Mouse (Mus musculus) embryonic stem cell, embryonic (primary cell): Measurements from ENCODE around the gene Cep63.

Source experiments
- CTCF ChIA-PET, 4 experiments: fragments of 300-600 bp in 2 of 4; fragments of 350-600 bp in 2 of 4; sonication (Branson Sonifier 250); formaldehyde crosslinking; loops; one replicate each; lab custom pipeline; 2022; ENCODE audit warnings: inconsistent platforms in 2 of 4; lab: Charles Lee
- POLR2A ChIA-PET, 4 experiments: fragments of 300-600 bp in 2 of 4; fragments of 350-600 bp in 2 of 4; sonication (Branson Sonifier 250); formaldehyde crosslinking; loops; one replicate each; lab custom pipeline; 2022; ENCODE audit warnings: antibody characterized with exemption in 4 of 4, inconsistent platforms in 1 of 4; lab: Charles Lee

Gene Cep63

DNA sequence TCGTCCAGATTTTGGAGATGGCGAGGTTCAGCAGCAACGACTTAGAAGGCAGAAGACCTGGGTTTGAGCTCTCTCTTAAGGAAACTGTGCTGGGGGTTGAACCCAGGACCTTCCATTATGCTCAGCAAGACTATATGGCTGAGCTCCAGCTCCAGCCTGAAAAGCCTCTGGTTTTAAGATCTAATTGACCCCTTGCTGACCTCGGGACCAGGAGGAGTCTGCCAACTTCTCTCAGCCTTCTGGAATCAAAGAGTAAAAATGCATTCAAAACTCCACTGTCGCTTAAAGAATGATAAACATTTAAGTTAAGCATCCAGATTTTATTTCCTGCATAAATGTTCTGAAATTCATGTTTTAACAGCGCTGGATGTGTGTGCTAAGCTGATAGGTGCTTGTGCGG lies 12.6 kb upstream of the Cep63 start:
- POLR2A ChIA-PET: interaction anchor here in 3 of 4 experiments (0.6 to 18.9 kb wide), 19 partner anchors 10 to 154 kb away, joined by 3 to 325 read pairs (median 5); partner anchors contain the start of genes Anapc13 (in 2 of the 3), Cep63 (in 2 of the 3) and Amotl2 (in 1 of the 3)
- CTCF ChIA-PET: interaction anchor here (0.7 to 4.2 kb wide), 19 partner anchors 14 to 753 kb away, joined by 3 to 28 read pairs (median 4); no protein-coding TSS in a partner anchor

DNA sequence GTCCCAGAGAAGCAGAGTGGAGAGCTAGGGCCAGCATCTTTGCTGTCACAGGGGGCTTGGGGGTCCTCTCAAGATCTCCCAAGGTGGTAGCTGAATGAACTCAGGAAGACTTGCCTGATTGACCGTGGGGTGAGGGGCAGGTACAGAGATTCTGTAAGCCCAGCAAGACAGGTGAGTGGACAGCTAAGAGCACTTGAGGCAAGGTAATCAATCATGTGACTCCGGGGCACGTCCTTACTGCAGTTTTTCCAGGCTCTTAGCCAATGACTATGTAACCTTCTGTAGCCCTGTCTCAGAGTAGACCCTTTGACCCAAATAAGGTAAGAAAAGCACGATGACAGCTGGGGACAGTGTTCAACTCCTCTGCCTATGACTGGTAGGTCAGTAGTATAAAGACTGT lies 10.8 kb upstream of the Cep63 start:
- CTCF ChIA-PET: interaction anchor here (0.6 to 4.2 kb wide), 59 partner anchors 9 to 666 kb away, joined by 3 to 28 read pairs (median 5); partner anchors contain the start of genes Anapc13 (in 2 of the 4) and Cep63 (in 2 of the 4)
- POLR2A ChIA-PET: interaction anchor here (0.7 to 18.9 kb wide), 47 partner anchors 8 to 284 kb away, joined by 3 to 325 read pairs (median 6); partner anchors contain the start of genes Anapc13 (in 3 of the 4), Cep63 (in 3 of the 4) and Amotl2 (in 1 of the 4)

- POLR2A ChIA-PET: interaction anchor here (0.7 to 18.9 kb wide), 49 partner anchors 9 to 285 kb away, joined by 3 to 325 read pairs (median 6); partner anchors contain the start of genes Anapc13 (in 3 of the 4), Cep63 (in 3 of the 4) and Amotl2 (in 1 of the 4)
- CTCF ChIA-PET: interaction anchor here (0.6 to 4.2 kb wide), 62 partner anchors 9 to 666 kb away, joined by 3 to 28 read pairs (median 4); partner anchors contain the start of genes Anapc13 (in 2 of the 4) and Cep63 (in 2 of the 4)
Observed at GRCm38 (mm10) chr9:102636553-102636952, 10.2 kb upstream of the Cep63 start.

DNA sequence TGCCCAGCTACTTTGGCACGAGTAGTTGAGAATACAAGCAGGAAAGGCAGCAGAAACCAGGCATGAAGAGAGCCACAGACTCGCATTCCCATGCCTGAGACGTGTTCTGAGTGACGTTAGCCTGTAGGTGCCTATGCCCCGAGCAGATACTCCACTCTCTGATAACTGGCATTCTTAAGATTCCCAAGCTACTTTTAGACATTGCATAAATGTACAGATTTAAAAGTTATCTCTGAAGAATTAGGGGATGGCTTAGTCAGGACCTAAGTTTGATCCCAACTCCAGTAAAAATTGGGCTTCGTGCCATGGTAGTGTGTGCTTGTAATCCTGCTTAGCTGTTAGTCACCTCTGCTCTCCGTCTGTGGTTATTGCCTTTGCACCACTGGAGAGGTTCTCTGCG lies 8.1 kb upstream of the Cep63 start:
- POLR2A ChIA-PET: interaction anchor here in 3 of 4 experiments (0.6 to 18.9 kb wide), 8 partner anchors 8 to 233 kb away, joined by 3 to 325 read pairs (median 4); partner anchors contain the start of genes Amotl2 (in 1 of the 3), Anapc13 (in 1 of the 3) and Cep63 (in 1 of the 3)
- CTCF ChIA-PET: interaction anchor here in 2 of 4 experiments (0.7 to 3.6 kb wide), 4 partner anchors 145 to 233 kb away, joined by 4 to 24 read pairs (median 10); no protein-coding TSS in a partner anchor

- POLR2A ChIA-PET: interaction anchor here (0.6 to 18.9 kb wide), 21 partner anchors 10 to 245 kb away, joined by 3 to 325 read pairs (median 3); partner anchors contain the start of gene Amotl2 (in 1 of the 4)
- CTCF ChIA-PET: interaction anchor here (0.6 to 1.9 kb wide), 45 partner anchors 8 to 459 kb away, joined by 3 to 17 read pairs (median 4); no protein-coding TSS in a partner anchor
Observed at GRCm38 (mm10) chr9:102632923-102633537, 6.7 kb upstream of the Cep63 start.

GRCm38 (mm10) chr9:102632173-102632572 lies 5.8 kb upstream of the Cep63 start:
- CTCF ChIA-PET: interaction anchor here in 2 of 4 experiments (0.8 to 1.6 kb wide), 4 partner anchors 9 to 460 kb away, joined by 3 to 10 read pairs (median 6); no protein-coding TSS in a partner anchor
- POLR2A ChIA-PET: interaction anchor here in 1 of 4 experiments (1.4 to 18.9 kb wide), 2 partner anchors 91 to 156 kb away, joined by 3 to 325 read pairs; partner anchors contain the start of gene Amotl2

- POLR2A ChIA-PET: interaction anchor here in 2 of 4 experiments (0.6 to 18.9 kb wide), 4 partner anchors 62 to 1661 kb away, joined by 3 to 325 read pairs (median 6); partner anchors contain the start of gene Amotl2 (in 1 of the 2)
- CTCF ChIA-PET: interaction anchor here in 2 of 4 experiments (1.5 to 1.6 kb wide), 2 partner anchors 10 to 148 kb away, joined by 9 to 10 read pairs; no protein-coding TSS in a partner anchor
Observed at GRCm38 (mm10) chr9:102631589-102632147, 5.3 kb upstream of the Cep63 start.

- CTCF ChIA-PET: interaction anchor here in 3 of 4 experiments (0.6 to 1.0 kb wide), 4 partner anchors 154 to 379 kb away, joined by 3 to 6 read pairs (median 4); no protein-coding TSS in a partner anchor
Observed at GRCm38 (mm10) chr9:102629052-102629451, 2.7 kb upstream of the Cep63 start.

GRCm38 (mm10) chr9:102627442-102627841 lies 1.1 kb upstream of the Cep63 start:
- CTCF ChIA-PET: interaction anchor here in 2 of 4 experiments (0.9 to 2.3 kb wide), 7 partner anchors 9 to 581 kb away, joined by 3 to 8 read pairs (median 4); no protein-coding TSS in a partner anchor
- POLR2A ChIA-PET: interaction anchor here (0.6 to 18.9 kb wide), 28 partner anchors 9 to 1124 kb away, joined by 3 to 325 read pairs (median 5); partner anchors contain the start of gene Amotl2 (in 1 of the 4)

More at GRCm38 (mm10) chr9:102629052-102629451, 2.7 kb upstream of the Cep63 start:
- POLR2A ChIA-PET: interaction anchor here in 2 of 4 experiments (0.9 to 18.9 kb wide), 8 partner anchors 8 to 150 kb away, joined by 3 to 325 read pairs (median 4); partner anchors contain the start of gene Amotl2 (in 1 of the 2)

GRCm38 (mm10) chr9:102626839-102627225 lies 498 bp upstream of the Cep63 start:
- ChIA-PET POLR2A (interaction anchor here (0.5 to 18.9 kb wide), 60 partner anchors 10 to 1984 kb away, joined by 3 to 325 read pairs (median 4); partner anchors contain the start of genes Amotl2 (in 2 of the 4), 1300017J02Rik (in 1 of the 4), Ryk (in 1 of the 4) and Topbp1 (in 1 of the 4)), CTCF (interaction anchor here (0.6 to 2.3 kb wide), 12 partner anchors 10 to 1299 kb away, joined by 3 to 8 read pairs (median 4); no protein-coding TSS in a partner anchor)

GRCm38 (mm10) chr9:102625401-102625982 lies 842 bp downstream of the Cep63 start:
- ChIA-PET CTCF (interaction anchor here in 2 of 4 experiments (0.8 to 2.3 kb wide), 7 partner anchors 7 to 467 kb away, joined by 3 to 8 read pairs (median 4); no protein-coding TSS in a partner anchor), POLR2A (interaction anchor here (0.8 to 18.9 kb wide), 37 partner anchors 9 to 680 kb away, joined by 3 to 325 read pairs (median 7); partner anchors contain the start of genes 1300017J02Rik (in 1 of the 4), Amotl2 (in 1 of the 4) and Topbp1 (in 1 of the 4))

DNA sequence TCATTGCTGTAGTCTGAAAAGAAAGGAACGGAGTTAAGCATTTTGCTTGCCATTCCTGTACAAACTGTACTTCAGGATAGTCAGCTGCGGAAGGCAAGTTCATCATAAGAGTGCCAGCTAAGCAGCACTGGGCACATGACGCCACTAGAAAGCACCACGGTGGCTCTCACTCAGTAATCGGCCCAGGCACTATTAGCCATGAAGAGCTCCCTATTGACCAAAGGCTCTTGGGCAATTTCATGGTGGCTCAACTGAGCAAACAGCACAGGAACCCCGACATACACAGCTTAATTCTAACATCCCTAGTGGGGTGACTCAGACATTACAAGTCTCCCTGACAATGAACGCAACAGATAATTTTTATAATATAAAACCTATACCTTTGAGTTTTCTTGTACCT lies 2.8 kb downstream of the Cep63 start:
- POLR2A ChIA-PET: interaction anchor here in 2 of 4 experiments (0.6 to 18.9 kb wide), 10 partner anchors 13 to 255 kb away, joined by 3 to 325 read pairs (median 4); partner anchors contain the start of gene Amotl2 (in 1 of the 2)
- CTCF ChIA-PET: interaction anchor here (0.5 to 3.4 kb wide), 17 partner anchors 9 to 356 kb away, joined by 3 to 40 read pairs (median 4); no protein-coding TSS in a partner anchor

DNA sequence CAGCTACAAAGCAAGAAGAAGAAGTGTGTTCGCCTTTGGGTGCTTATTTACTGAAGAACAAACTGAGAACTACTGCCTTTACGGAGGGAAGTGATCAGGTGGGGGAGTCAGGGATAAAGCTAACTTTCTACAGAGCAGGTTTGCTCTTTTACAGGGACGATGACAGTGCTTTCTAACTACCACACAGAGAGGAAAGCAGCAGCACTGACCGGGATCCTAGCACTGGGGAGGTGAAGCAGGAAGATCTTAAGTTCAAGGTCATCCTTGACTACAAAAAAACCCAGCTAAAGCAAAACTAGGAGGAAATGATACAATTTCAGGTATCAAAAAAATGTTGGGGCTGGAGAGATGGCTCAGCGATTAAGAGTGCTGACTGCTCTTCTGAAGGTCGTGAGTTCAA lies 3.5 kb downstream of the Cep63 start:
- POLR2A ChIA-PET: interaction anchor here in 3 of 4 experiments (0.7 to 18.9 kb wide), 14 partner anchors 10 to 265 kb away, joined by 3 to 325 read pairs (median 4); partner anchors contain the start of gene Amotl2 (in 1 of the 3)
- CTCF ChIA-PET: interaction anchor here (0.6 to 3.4 kb wide), 37 partner anchors 10 to 585 kb away, joined by 3 to 40 read pairs (median 5); no protein-coding TSS in a partner anchor

- ChIA-PET CTCF (interaction anchor here (0.5 to 3.4 kb wide), 54 partner anchors 10 to 934 kb away, joined by 3 to 40 read pairs (median 4); partner anchors contain the start of gene Ryk (in 1 of the 4)), POLR2A (interaction anchor here (0.6 to 18.9 kb wide), 25 partner anchors 9 to 684 kb away, joined by 3 to 325 read pairs (median 4); partner anchors contain the start of gene Amotl2 (in 1 of the 4))
Observed at GRCm38 (mm10) chr9:102622192-102622857, 4.0 kb downstream of the Cep63 start.

GRCm38 (mm10) chr9:102621385-102621784 lies 4.9 kb downstream of the Cep63 start:
- CTCF ChIA-PET: interaction anchor here in 3 of 4 experiments (1.1 to 3.4 kb wide), 9 partner anchors 11 to 258 kb away, joined by 3 to 40 read pairs (median 8); partner anchors contain the start of gene Ryk (in 1 of the 3)
- POLR2A ChIA-PET: interaction anchor here in 2 of 4 experiments (0.6 to 18.9 kb wide), 7 partner anchors 9 to 685 kb away, joined by 3 to 325 read pairs (median 4); partner anchors contain the start of gene Amotl2 (in 1 of the 2)
